Mouse (Mus musculus): Measurements from ENCODE around the gene Tal1. TPM values are rescaled to one million over a fixed set of nuclear protein-coding genes. Genes with fewer than 3 reads are reported as not detected.

Gene Tal1
- polyA plus RNA-seq, 1 experiment from 2014 or later: 2.3 TPM

DNA sequence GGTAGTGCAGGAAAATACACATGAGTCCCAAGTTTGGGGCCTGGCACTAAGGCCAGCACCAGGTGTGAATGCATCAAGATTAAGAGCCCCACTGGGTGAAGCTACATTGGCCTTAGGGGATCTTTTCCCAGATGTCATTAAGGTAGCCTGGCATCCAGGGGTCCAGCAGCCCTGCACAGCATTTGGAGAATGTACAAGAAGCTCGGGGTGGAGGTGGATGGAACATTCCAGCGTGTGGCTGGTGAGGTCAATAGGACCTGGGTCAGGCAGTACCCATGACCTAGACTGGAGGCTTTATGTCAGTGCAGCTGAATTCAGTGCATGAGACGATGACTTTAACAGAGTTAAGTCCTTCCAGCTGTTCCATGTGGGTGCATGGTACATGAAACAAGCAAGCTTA is 35.6 kb downstream of the Tal1 start:
- Histone ChIP-seq H3K4me1 (peaks cover under 1% of the 10 kb centered on the region; the same call in 1 of the 2 replicates), H3K4me2 (replicated peaks) (no peak overlapping the region), H3K27me3 (peaks cover 60% of the 10 kb centered on the region), H3K9ac (no peak overlapping the region), H3K36me3 (no peaks in the 10 kb centered on the region), H3K27ac (no peak overlapping the region), H3K9me3 (no peaks in the 10 kb centered on the region), H3K4me3 (no peak overlapping the region)
- no peak for ATAC-seq (ENCODE audit: insufficient number of reproducible peaks, insufficient read depth, low FRiP score, low TSS enrichment)
- WGBS: 70% methylated on average over 3 of the region's 3 CpGs

DNA sequence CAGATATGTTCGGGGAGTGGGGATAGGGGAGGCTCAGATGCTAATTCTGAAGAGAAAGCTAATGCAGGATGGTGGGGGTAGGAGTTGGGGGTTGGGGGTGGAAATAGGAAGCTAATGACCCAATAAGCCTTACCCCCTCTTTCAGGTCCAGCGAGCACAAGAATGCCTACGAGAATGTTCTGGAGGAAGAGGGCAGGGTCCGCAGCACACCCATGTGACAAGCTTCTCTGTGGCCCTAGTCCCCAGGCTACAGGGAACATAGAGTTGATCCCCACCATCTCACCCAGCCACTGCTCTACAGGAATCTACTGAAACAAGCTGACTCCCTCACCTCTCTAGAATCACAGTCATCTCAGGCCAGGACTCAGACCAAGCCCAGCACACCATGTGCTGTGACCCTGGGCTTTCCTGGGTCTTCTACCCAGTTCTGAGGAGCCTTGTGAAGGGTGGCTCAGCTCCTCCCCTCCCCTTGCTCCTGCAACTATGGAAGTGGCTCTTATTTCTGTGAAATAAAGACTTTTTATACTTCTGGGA is 37.2 kb downstream of the Tal1 start:
- ATAC-seq (ENCODE audit: insufficient number of reproducible peaks, insufficient read depth, low FRiP score, low TSS enrichment): no peak
- WGBS: 84% methylated on average over 4 of the region's 4 CpGs
- H3K27me3 ChIP-seq: peaks cover 54% of the 10 kb centered on the region

DNA sequence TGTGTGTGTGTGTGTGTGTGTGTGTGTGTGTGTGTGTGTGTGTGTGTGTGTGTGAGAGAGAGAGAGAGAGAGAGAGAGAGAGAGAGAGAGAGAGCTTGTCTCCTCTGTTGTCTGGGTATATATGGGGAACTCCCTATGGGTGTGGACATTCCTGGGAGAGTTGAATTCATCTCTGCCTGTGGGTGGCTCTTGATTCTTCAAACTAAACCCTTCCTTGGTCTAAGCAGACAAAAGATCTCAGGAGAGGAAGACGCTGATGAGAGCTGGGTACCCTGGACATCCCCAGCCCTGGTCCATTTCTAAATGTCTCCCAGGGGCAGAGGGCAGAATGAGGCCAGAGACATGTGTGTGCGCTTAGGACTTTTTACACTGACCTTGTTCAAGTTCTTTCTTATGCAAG is 37.8 kb downstream of the Tal1 start:
- no peak for ATAC-seq (ENCODE audit: insufficient number of reproducible peaks, insufficient read depth, low FRiP score, low TSS enrichment)
- Histone ChIP-seq H3K4me2 (replicated peaks) (no peak overlapping the region), H3K27me3 (peaks cover 47% of the 10 kb centered on the region), H3K36me3 (no peaks in the 10 kb centered on the region), H3K9ac (no peak overlapping the region), H3K4me3 (no peak overlapping the region), H3K4me1 (peaks cover 2% of the 10 kb centered on the region; the same call in 1 of the 2 replicates), H3K9me3 (no peaks in the 10 kb centered on the region), H3K27ac (no peak overlapping the region)
- WGBS: 74% methylated on average over 2 of the region's 2 CpGs

More for the DNA sequence above, 37.2 kb downstream of the Tal1 start:
- H3K4me2 ChIP-seq (replicated peaks): no peak overlapping the region
- peaks cover 2% of the 10 kb centered on the region; the same call in 1 of the 2 replicates for H3K4me1 ChIP-seq
- no peak overlapping the region for H3K27ac ChIP-seq
- no peak overlapping the region for H3K4me3 ChIP-seq
- no peak overlapping the region for H3K9ac ChIP-seq
- H3K9me3 ChIP-seq: no peaks in the 10 kb centered on the region
- no peaks in the 10 kb centered on the region for H3K36me3 ChIP-seq

DNA sequence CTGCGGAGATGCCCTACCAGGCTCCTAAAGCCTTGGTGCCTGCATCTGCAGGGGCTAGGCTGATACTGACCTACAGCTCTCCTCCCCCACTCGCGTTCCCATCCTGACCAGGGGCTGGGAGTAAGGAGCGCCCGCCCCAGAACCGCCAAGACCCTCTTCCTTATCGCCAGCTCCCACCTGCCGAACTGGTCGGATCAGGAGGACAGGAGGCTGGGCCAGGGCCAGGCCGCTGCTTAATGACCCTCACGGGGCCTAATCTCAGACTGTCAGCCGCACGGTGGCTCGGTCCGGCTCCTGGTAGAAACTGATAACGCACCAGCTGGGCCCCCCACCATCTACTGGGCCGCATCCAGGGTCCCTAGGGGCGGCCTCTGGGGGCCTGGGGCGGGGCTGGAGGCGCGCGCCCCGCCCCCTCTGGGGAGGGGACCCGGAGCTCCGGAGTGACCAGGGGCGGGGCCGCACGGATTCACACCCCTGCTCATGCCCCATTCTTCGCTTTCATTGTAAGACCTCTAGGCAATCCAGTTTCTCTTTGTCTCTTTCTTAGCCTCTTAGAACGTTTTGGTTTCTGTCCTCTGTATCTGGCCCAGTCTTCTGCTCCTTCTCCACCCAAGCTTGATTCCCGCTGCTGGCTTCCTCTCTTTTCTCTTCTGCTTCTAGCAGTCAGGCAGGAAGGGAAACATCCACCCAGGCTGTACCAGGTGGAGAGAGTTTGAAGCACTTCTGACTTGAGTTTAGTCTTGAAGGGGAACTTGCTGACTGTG is 39.6 kb downstream of the Tal1 start:
- Histone ChIP-seq H3K36me3 (no peaks in the 10 kb centered on the region), H3K4me1 (peaks cover 2% of the 10 kb centered on the region; the same call in 1 of the 2 replicates), H3K9ac (peak overlapping the region; percentile 15; the same call in 1 of the 2 replicates), H3K27ac (no peak overlapping the region), H3K9me3 (no peaks in the 10 kb centered on the region), H3K27me3 (peaks cover 43% of the 10 kb centered on the region), H3K4me2 (replicated peaks) (peak overlapping the region; percentile 69), H3K4me3 (peak overlapping the region; percentile 32)
- ATAC-seq (ENCODE audit: insufficient number of reproducible peaks, insufficient read depth, low FRiP score, low TSS enrichment): peak; percentile 44; the same call in 1 of the 2 replicates
- WGBS: under 1% methylated on average over 31 of the region's 31 CpGs

DNA sequence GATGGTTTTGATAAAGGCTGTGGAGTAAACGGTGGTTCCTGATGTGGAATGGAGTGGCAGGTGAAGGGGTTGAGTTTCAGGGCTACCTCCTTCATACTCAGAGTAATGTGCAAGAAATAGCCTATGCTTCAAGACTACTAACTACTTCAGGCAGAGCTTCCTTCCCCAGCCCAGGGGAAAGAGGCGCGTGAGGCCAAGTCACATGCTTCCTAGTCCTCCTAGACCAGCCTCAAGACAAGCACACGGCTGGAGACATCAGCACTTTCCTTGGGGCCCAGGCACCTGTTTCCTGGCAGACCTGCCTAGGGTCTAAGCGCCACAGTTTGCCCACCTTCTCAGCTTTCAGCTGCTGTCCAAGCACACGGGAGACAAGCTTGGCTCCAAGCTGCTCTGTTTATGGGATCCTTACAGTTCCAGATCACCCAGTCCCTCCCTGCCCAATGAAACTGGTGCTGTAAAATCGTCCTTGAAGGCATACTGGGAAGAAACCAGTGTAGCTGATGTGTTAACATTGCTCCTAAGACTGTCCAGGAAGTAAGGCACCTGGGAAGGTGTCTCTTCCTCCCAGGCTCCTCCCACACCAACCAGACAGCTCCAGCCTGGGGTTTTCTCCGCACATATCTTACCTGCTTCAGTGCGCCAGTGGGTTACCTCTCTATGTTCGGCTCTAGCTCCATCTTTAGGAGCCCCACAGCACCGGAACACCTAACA is 40.4 kb downstream of the Tal1 start:
- no peaks in the 10 kb centered on the region for H3K36me3 ChIP-seq
- H3K27ac ChIP-seq: no peak overlapping the region
- ATAC-seq (ENCODE audit: insufficient number of reproducible peaks, insufficient read depth, low FRiP score, low TSS enrichment): no peak
- H3K9ac ChIP-seq: no peak overlapping the region
- H3K4me2 ChIP-seq (replicated peaks): peak overlapping the region; percentile 69
- H3K4me3 ChIP-seq: no peak overlapping the region
- H3K27me3 ChIP-seq: peaks cover 43% of the 10 kb centered on the region
- H3K9me3 ChIP-seq: no peaks in the 10 kb centered on the region
- peaks cover 2% of the 10 kb centered on the region; the same call in 1 of the 2 replicates for H3K4me1 ChIP-seq
- WGBS: 17% methylated on average over 11 of the region's 11 CpGs

DNA sequence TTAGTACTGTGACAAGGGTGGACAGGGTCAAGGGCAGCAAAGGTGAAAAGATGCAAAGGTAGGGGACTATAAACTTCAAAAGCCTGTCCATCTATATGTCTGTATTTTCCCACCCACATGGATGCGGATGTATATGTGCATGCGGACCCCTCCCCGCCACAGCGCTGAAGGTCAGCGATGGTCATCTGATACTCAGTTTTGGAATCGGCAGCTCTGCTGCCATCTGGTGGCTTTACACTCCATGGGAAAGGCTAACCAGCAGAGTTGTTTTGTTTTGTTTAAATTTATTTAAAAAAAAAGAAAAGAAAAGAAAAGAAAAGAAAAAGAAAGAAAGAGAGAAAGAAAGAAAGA is 40.9 kb downstream of the Tal1 start:
- ATAC-seq (ENCODE audit: insufficient number of reproducible peaks, insufficient read depth, low FRiP score, low TSS enrichment): no peak
- under 1% methylated on average over 6 of the region's 6 CpGs for WGBS
- Histone ChIP-seq H3K27me3 (peaks cover 43% of the 10 kb centered on the region), H3K9me3 (no peaks in the 10 kb centered on the region), H3K4me1 (peaks cover 2% of the 10 kb centered on the region; the same call in 1 of the 2 replicates), H3K4me3 (no peak overlapping the region), H3K9ac (no peak overlapping the region), H3K4me2 (replicated peaks) (peak overlapping the region; percentile 26), H3K36me3 (no peaks in the 10 kb centered on the region), H3K27ac (no peak overlapping the region)

DNA sequence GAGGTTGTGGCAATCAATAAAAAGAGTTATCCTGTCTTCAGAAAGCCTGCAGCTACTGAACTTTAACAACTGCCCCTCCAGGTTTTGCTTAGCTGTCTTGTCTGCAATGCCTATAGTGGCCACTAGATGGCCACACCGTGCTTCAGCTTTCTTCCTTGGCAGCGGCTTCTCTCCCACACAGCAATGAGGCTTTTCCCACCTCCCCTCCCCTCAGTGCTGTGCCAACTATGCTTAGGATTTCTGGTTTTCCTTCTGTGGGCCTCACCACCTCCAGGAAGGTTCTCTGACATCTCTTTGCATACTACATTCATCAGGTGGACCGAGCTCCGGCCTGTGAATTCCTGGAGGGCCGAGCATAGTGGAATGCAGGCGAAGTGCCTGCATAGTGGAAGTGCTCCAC is 45.5 kb downstream of the Tal1 start:
- peak; percentile 62; the same call in 1 of the 2 replicates for ATAC-seq (ENCODE audit: insufficient number of reproducible peaks, insufficient read depth, low FRiP score, low TSS enrichment)
- no peak overlapping the region for H3K4me3 ChIP-seq
- H3K36me3 ChIP-seq: no peaks in the 10 kb centered on the region
- 0 out of 2 replicates have a peak, but pooled peaks cover 2% of the 10 kb centered on the region for H3K4me1 ChIP-seq
- no peak overlapping the region for H3K4me2 ChIP-seq (replicated peaks)
- 39% methylated on average over 6 of the region's 6 CpGs for WGBS
- no peak overlapping the region for H3K27ac ChIP-seq
- H3K9me3 ChIP-seq: no peaks in the 10 kb centered on the region
- H3K27me3 ChIP-seq: peaks cover 8% of the 10 kb centered on the region; the same call in 1 of the 2 replicates
- no peak overlapping the region for H3K9ac ChIP-seq

DNA sequence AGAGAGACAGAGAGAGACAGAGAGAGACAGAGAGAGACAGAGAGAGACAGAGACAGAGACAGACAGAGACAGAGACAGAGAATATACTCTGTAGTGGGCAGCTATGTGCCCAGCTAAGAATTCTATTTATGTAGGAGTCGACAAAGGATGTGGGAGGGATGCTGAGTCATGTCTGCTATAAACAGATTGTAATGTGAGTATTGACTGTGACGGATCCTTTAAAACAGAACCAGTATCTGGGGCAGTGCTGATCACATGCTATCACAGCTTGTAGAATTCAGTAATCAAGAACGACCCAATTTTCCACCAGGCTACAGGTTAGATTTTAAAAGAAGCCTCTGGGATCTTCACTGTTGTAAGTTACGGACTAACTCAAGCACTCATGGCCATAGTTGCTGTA is 47.3 kb downstream of the Tal1 start:
- ATAC-seq (ENCODE audit: insufficient number of reproducible peaks, insufficient read depth, low FRiP score, low TSS enrichment): no peak
- WGBS: 65% methylated on average over 4 of the region's 4 CpGs
- H3K4me1 ChIP-seq: no peaks in the 10 kb centered on the region
- no peak overlapping the region for H3K4me2 ChIP-seq (replicated peaks)
- no peak overlapping the region for H3K27ac ChIP-seq
- H3K4me3 ChIP-seq: no peak overlapping the region
- H3K27me3 ChIP-seq: peaks cover 4% of the 10 kb centered on the region; the same call in 1 of the 2 replicates
- H3K36me3 ChIP-seq: no peaks in the 10 kb centered on the region
- no peak overlapping the region for H3K9ac ChIP-seq
- no peaks in the 10 kb centered on the region for H3K9me3 ChIP-seq

DNA sequence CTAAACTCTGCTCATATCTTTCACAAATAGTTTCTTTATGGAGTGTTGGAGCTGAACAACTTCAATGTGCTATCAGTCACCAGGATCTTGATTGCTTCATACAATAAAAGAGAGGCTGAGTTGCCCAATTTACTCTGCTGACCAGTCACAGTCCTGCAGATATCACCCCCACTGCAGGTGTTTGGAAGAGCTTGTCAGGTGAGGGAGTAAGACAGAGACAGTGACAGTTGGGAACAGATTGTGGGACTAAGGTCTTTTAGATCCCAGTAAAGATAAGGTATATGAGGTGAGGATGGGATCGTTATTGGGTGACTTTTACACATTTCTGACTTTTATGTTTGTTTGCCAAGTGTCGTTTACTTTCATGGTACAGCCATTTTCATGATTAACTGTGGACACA is 54.9 kb downstream of the Tal1 start:
- Histone ChIP-seq H3K4me3 (no peak overlapping the region), H3K36me3 (no peaks in the 10 kb centered on the region), H3K27ac (no peak overlapping the region), H3K4me1 (no peaks in the 10 kb centered on the region), H3K27me3 (no peaks in the 10 kb centered on the region), H3K4me2 (replicated peaks) (no peak overlapping the region), H3K9ac (no peak overlapping the region), H3K9me3 (no peaks in the 10 kb centered on the region)
- 73% methylated on average over 2 of the region's 2 CpGs for WGBS
- no peak for ATAC-seq (ENCODE audit: insufficient number of reproducible peaks, insufficient read depth, low FRiP score, low TSS enrichment)

DNA sequence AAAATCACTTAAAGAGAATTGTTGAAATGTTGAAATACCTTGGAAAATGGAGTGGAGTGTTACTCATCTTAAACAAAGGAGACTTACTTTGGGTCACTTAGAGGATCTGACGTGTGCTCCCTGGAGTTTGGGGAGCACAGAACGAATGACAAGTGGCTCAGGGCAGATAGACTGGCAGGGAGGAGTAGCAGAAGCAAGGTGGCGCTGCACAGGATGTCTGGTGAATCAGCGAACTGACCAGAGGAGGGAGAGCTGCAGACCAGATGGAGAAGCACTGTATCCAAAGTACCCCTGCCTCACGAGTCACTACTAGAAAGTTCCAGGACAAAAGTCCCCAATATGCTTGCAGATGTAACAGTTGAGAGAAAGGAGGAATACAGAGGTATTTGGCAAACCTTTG is 57.0 kb downstream of the Tal1 start:
- WGBS: 26% methylated on average over 5 of the region's 5 CpGs
- ATAC-seq (ENCODE audit: insufficient number of reproducible peaks, insufficient read depth, low FRiP score, low TSS enrichment): no peak
- Histone ChIP-seq H3K9me3 (no peaks in the 10 kb centered on the region), H3K36me3 (no peaks in the 10 kb centered on the region), H3K27ac (no peak overlapping the region), H3K9ac (no peak overlapping the region), H3K27me3 (no peaks in the 10 kb centered on the region), H3K4me1 (no peaks in the 10 kb centered on the region), H3K4me3 (no peak overlapping the region), H3K4me2 (replicated peaks) (no peak overlapping the region)

DNA sequence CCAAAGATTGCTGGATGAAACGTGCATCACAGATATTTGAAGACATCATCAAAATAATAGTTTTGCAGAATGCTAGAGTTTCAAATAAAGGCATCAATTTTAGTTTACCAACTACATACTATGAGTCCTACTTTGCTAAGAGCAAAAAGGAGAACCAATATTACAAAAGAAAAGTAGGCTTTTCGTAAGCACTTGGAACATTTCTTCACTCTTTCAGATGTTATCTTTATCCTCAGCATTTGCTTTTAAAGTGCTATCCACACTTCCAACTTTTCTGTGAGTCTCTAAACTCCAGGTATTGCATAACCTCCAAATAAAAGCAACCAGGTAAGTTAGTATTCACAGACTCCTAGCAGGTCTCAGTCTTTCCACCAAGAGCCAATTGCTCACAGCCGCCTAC is 63.4 kb downstream of the Tal1 start:
- Histone ChIP-seq H3K9me3 (no peaks in the 10 kb centered on the region), H3K27ac (no peak overlapping the region), H3K9ac (no peak overlapping the region), H3K4me2 (replicated peaks) (no peak overlapping the region), H3K36me3 (no peaks in the 10 kb centered on the region), H3K4me3 (no peak overlapping the region), H3K27me3 (no peaks in the 10 kb centered on the region), H3K4me1 (no peaks in the 10 kb centered on the region)
- 82% methylated on average over 3 of the region's 3 CpGs for WGBS
- no peak for ATAC-seq (ENCODE audit: insufficient number of reproducible peaks, insufficient read depth, low FRiP score, low TSS enrichment)

DNA sequence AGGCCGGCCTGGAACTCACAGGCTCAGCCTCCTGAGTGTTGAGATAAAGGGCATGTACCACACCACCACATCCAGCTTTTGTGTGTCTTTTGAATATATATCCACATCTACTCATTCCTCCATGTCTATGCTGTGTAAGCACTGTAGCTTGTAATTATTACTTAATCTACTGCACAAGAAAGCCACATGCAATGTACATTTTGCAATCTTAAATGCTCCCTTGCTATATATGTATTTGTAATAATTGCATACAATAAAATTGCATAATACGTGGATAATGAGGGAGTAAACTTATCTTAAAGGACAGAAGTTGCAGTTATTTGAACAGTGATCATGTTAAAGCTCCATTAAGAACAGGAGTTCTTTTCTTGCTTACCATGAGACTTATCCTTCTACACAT is 64.9 kb downstream of the Tal1 start:
- no peaks in the 10 kb centered on the region for H3K4me1 ChIP-seq

More for the DNA sequence above, 64.9 kb downstream of the Tal1 start:
- H3K27ac ChIP-seq: no peak overlapping the region
- no peaks in the 10 kb centered on the region for H3K36me3 ChIP-seq
- no peak for ATAC-seq (ENCODE audit: insufficient number of reproducible peaks, insufficient read depth, low FRiP score, low TSS enrichment)
- no peak overlapping the region for H3K4me3 ChIP-seq
- H3K9ac ChIP-seq: no peak overlapping the region
- no peaks in the 10 kb centered on the region for H3K9me3 ChIP-seq
- H3K4me2 ChIP-seq (replicated peaks): no peak overlapping the region
- 79% methylated on average over 2 of the region's 2 CpGs for WGBS
- H3K27me3 ChIP-seq: no peaks in the 10 kb centered on the region
